ENCODE assay signal across 22 mouse cellular contexts in the genomic region with DNA sequence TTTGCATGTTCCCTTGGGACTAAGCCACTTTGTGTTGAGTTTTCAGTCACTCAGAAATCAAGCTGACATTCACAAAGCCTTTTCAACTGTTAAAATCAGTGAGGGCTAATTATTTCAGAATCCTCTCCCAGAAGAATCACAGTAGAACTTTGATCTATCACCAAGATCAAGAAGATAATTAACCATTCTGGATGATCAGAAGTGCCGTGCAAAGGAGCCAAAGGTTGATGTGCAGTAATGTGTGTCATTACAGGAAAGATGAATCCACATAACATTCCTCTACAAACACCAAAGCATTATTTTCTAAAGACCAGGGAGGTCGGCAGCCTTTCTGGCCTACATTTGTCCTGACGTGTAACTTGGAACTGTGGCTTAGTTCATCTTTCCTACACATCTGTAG.
DNase-seq lines count a peak whose midpoint lies in the region; TF ChIP-seq lines count a peak whose summit lies in the region.
"Had no signal": no experiment of that assay in that cellular context is flagged by ENCODE, and none has a peak within 500 bp of the region (broad histone marks: within the 10 kb centered on the region; RNA-seq: fewer than 3 reads in every experiment).

No protein-coding gene starts in this region.

- no peak for TF ChIP-seq CTCF in kidney, adult 2 months (conservative IDR thresholded peaks at IDR 0.05; ENCODE audit: insufficient read depth, insufficient read length, low read depth, low read length)
- TF ChIP-seq CTCF in layer of hippocampus, adult 2 months (conservative IDR thresholded peaks at IDR 0.05): no peak

- no peak overlapping the region for H3K4me3 ChIP-seq in kidney, adult 2 months (ENCODE audit: insufficient read depth, low read depth, low read length)
- H3K4me3 ChIP-seq in layer of hippocampus, adult 2 months: no peak overlapping the region
- H3K4me3 ChIP-seq: embryonic facial prominence, embryonic 10.5 days; embryonic facial prominence, embryonic 12.5 days; forebrain, embryonic 13.5 days had no signal

- no peaks in the 10 kb centered on the region for H3K27me3 ChIP-seq in kidney, adult 2 months (replicated peaks; ENCODE audit: control insufficient read depth, insufficient read depth, low read length)
- H3K27me3 ChIP-seq: CH12.LX; embryonic facial prominence, embryonic 12.5 days; forebrain, embryonic 13.5 days had no signal

- intact Hi-C loops in heart, postnatal 14 days (cut with DNase I): no loop called here

- no peaks in the 10 kb centered on the region for H3K36me3 ChIP-seq in kidney, adult 2 months (ENCODE audit: control insufficient read depth, insufficient read depth, low read length)
- H3K36me3 ChIP-seq: embryonic facial prominence, embryonic 10.5 days; embryonic facial prominence, embryonic 12.5 days; G1E had no signal

- no peak for TF ChIP-seq POLR2A in kidney, adult 2 months (IDR thresholded peaks at IDR 0.05; ENCODE audit: low read depth, low read length)

- WGBS in kidney, adult 2 months: 51% methylated on average over 3 of the region's 3 CpGs

- H3K4me1 ChIP-seq in kidney, adult 2 months (ENCODE audit: control insufficient read depth, insufficient read depth, low read length): peaks cover 4% of the 10 kb centered on the region; the same call in 1 of the 2 replicates
- H3K4me1 ChIP-seq: embryonic facial prominence, embryonic 10.5 days; embryonic facial prominence, embryonic 12.5 days; forebrain, embryonic 13.5 days had no signal

- peak; percentile 31 for DNase-seq in heart, adult 11 months
- DNase-seq in heart, postnatal 14 days: no peak
- peak; percentile 77 for DNase-seq in kidney, adult 2 months
- no peak for DNase-seq in kidney, adult 18-20 months
- peak; percentile 79 for DNase-seq in kidney, adult 9 months
- no peak for DNase-seq in kidney, postnatal 10 days
- DNase-seq in layer of hippocampus, adult 2 months (ENCODE audit: low spot score in 2 of 2): no peak
- no peak for DNase-seq in layer of hippocampus, postnatal 14 days (ENCODE audit: low spot score in 2 of 2)
- DNase-seq: adrenal gland, adult 8-10 months; adrenal gland, postnatal 14 days; adrenal gland, postnatal 36 days; B cell, adult 2 months; cerebellum, adult 11-12 months; cerebellum, adult 2 months; cerebellum, adult 9-10 months; cerebellum, postnatal 10 days; cerebellum, postnatal 25 days had no signal

- no peak overlapping the region for H3K27ac ChIP-seq in kidney, adult 2 months (ENCODE audit: insufficient read depth, low read depth, low read length)
- peak overlapping the region; percentile 33; the same call in 1 of the 2 replicates for H3K27ac ChIP-seq in layer of hippocampus, adult 2 months
- H3K27ac ChIP-seq: embryonic facial prominence, embryonic 10.5 days; embryonic facial prominence, embryonic 12.5 days; forebrain, embryonic 13.5 days had no signal

Comparison
In these comparisons a context has a peak if more than half of its experiments do, and no peak if none do; other contexts are left out.
1. DNase-seq: peak in heart, adult 11 months (single experiment), kidney, adult 2 months (single experiment) and kidney, adult 9 months (single experiment); none in heart, postnatal 14 days (0 of 2), kidney, adult 18-20 months (single experiment), kidney, postnatal 10 days (single experiment), layer of hippocampus, adult 2 months (0 of 2) and layer of hippocampus, postnatal 14 days (0 of 2).